Mouse (Mus musculus) limb, embryonic 13.5 days (tissue): ENCODE measurements around the gene Tlx3. TPM values are rescaled to one million over a fixed set of nuclear protein-coding genes. Genes with fewer than 3 reads are reported as not detected.
A peak's percentile ranks its signal among the peaks of the same experiment; 100 is the strongest.

ENCODE experiments used
- ATAC-seq: fragments of 200-750 bp; cut with Nextera tagmentation; 2 replicates; pipeline ENCODE4 v1.8.0; 2017; ENCODE audit warnings: low read depth, moderate number of reproducible peaks, moderate TSS enrichment; ENCODE audit not compliant: low FRiP score
- H3K27ac ChIP-seq: fragments of 300-500 bp; sonication (generic); 2 replicates; pipeline ENCODE4 v1.5.1; 2015; ENCODE audit warnings: inconsistent platforms, mild to moderate bottlenecking, moderate library complexity
- H3K27me3 ChIP-seq: fragments of 300-500 bp; sonication (generic); 2 replicates; pipeline ENCODE4 v1.6.1; 2015; ENCODE audit warnings: mild to moderate bottlenecking, inconsistent platforms
- H3K36me3 ChIP-seq: fragments of 300-500 bp; sonication (generic); 2 replicates; pipeline ENCODE4 v1.6.1; 2015; ENCODE audit warnings: inconsistent platforms, mild to moderate bottlenecking, moderate library complexity
- H3K4me1 ChIP-seq: fragments of 300-500 bp; sonication (generic); 2 replicates; pipeline ENCODE4 v1.6.1; 2015; ENCODE audit warnings: inconsistent platforms
- H3K4me2 ChIP-seq: fragments of 300-500 bp; sonication (generic); replicated peaks from 2 replicates; pipeline ENCODE4 v1.6.1; 2015; ENCODE audit warnings: inconsistent platforms, mild to moderate bottlenecking, moderate library complexity
- H3K4me3 ChIP-seq: fragments of 300-500 bp; sonication (generic); 2 replicates; pipeline ENCODE4 v1.5.1; 2015; ENCODE audit warnings: moderate library complexity, mild to moderate bottlenecking, inconsistent platforms
- H3K9ac ChIP-seq: fragments of 300-500 bp; sonication (generic); 2 replicates; pipeline ENCODE4 v1.6.1; 2015; ENCODE audit warnings: mild to moderate bottlenecking, inconsistent platforms
- H3K9me3 ChIP-seq: fragments of 300-500 bp; sonication (generic); 2 replicates; pipeline ENCODE4 v1.6.1; 2016; ENCODE audit warnings: inconsistent platforms
- WGBS: fragments of 180-500 bp; shearing (Covaris S2); methylation state at CpG from one replicate; pipeline ENCODE4 v1.1.7; 2015; 5-methylcytosine and 5-hydroxymethylcytosine counted together
- polyA plus RNA-seq: library from polyadenylated mRNA; unstranded; fragments of >200 nt; fragmentation: Nextera tagmentation; extraction: Ambion mirVana; gene quantifications from 2 replicates; pipeline ENCODE4 v1.2.1, GENCODE M21; 2015

The Tlx3 gene
- not detected in 2 replicates for polyA plus RNA-seq

- Histone ChIP-seq H3K27me3 (peaks cover 100% of the 10 kb centered on the region), H3K9me3 (no peaks in the 10 kb centered on the region), H3K4me3 (peak within 1 kb of the TSS; percentile 39), H3K4me2 (peak within 1 kb of the TSS; percentile 64), H3K36me3 (no peaks in the 10 kb centered on the region), H3K27ac (no peak within 1 kb of the TSS), H3K9ac (no peak within 1 kb of the TSS), H3K4me1 (peaks cover 43% of the 10 kb centered on the region)
- WGBS, result under 1% methylated on average over 80 of the region's 81 CpGs
- ATAC-seq, result 0 out of 2 replicates have a peak, but pooled peaks have one; percentile 13
Measured at GRCm38 (mm10) chr11:33203383-33204328, at the start of gene Tlx3. Gene Tlx3, minus strand, starts transcription at chr11:33203589.

- WGBS, result 37% methylated on average over 3 of the region's 3 CpGs
- no peak overlapping the region for H3K9ac ChIP-seq
- H3K4me2 ChIP-seq, result no peak overlapping the region
- no peaks in the 10 kb centered on the region for H3K9me3 ChIP-seq
- H3K27me3 ChIP-seq, result no peaks in the 10 kb centered on the region
- no peak for ATAC-seq
- H3K36me3 ChIP-seq, result no peaks in the 10 kb centered on the region
- no peak overlapping the region for H3K27ac ChIP-seq
- H3K4me1 ChIP-seq, result no peaks in the 10 kb centered on the region
- H3K4me3 ChIP-seq, result no peak overlapping the region
Measured at GRCm38 (mm10) chr11:33240295-33240694, 36.9 kb upstream of the Tlx3 start.

GRCm38 (mm10) chr11:33234134-33234533 lies 30.7 kb upstream of the Tlx3 start:
- Histone ChIP-seq H3K27ac (no peak overlapping the region), H3K9me3 (no peaks in the 10 kb centered on the region), H3K36me3 (no peaks in the 10 kb centered on the region), H3K4me1 (no peaks in the 10 kb centered on the region), H3K4me3 (no peak overlapping the region), H3K9ac (no peak overlapping the region), H3K27me3 (no peaks in the 10 kb centered on the region), H3K4me2 (no peak overlapping the region)
- WGBS, result 52% methylated on average over 3 of the region's 3 CpGs
- no peak for ATAC-seq

- no peaks in the 10 kb centered on the region for H3K4me1 ChIP-seq
- no peak overlapping the region for H3K9ac ChIP-seq
- ATAC-seq, result no peak
- H3K4me2 ChIP-seq, result no peak overlapping the region
- H3K9me3 ChIP-seq, result no peaks in the 10 kb centered on the region
- H3K27ac ChIP-seq, result no peak overlapping the region
- H3K27me3 ChIP-seq, result no peaks in the 10 kb centered on the region
- no peak overlapping the region for H3K4me3 ChIP-seq
- no peaks in the 10 kb centered on the region for H3K36me3 ChIP-seq
- 78% methylated on average over 5 of the region's 5 CpGs for WGBS
Measured at GRCm38 (mm10) chr11:33232056-33232455, 28.7 kb upstream of the Tlx3 start.

- Histone ChIP-seq H3K4me1 (no peaks in the 10 kb centered on the region), H3K9me3 (no peaks in the 10 kb centered on the region), H3K27ac (no peak overlapping the region), H3K36me3 (no peaks in the 10 kb centered on the region), H3K4me3 (no peak overlapping the region), H3K4me2 (no peak overlapping the region), H3K27me3 (no peaks in the 10 kb centered on the region), H3K9ac (no peak overlapping the region)
- 83% methylated on average over 2 of the region's 2 CpGs for WGBS
- no peak for ATAC-seq
Measured at GRCm38 (mm10) chr11:33228186-33228585, 24.8 kb upstream of the Tlx3 start.

- H3K9me3 ChIP-seq, result no peaks in the 10 kb centered on the region
- no peaks in the 10 kb centered on the region for H3K36me3 ChIP-seq
- H3K4me3 ChIP-seq, result no peak overlapping the region
- no peaks in the 10 kb centered on the region for H3K27me3 ChIP-seq
- H3K4me2 ChIP-seq, result no peak overlapping the region
- peaks cover 8% of the 10 kb centered on the region for H3K4me1 ChIP-seq
- H3K9ac ChIP-seq, result no peak overlapping the region
- no peak for ATAC-seq
- H3K27ac ChIP-seq, result no peak overlapping the region
- 82% methylated on average over 8 of the region's 8 CpGs for WGBS
Measured at GRCm38 (mm10) chr11:33226516-33226915, 23.1 kb upstream of the Tlx3 start.

GRCm38 (mm10) chr11:33221566-33222365 lies 18.4 kb upstream of the Tlx3 start:
- Histone ChIP-seq H3K36me3 (no peaks in the 10 kb centered on the region), H3K27me3 (no peaks in the 10 kb centered on the region), H3K4me3 (no peak overlapping the region), H3K4me1 (peaks cover 17% of the 10 kb centered on the region), H3K9me3 (no peaks in the 10 kb centered on the region), H3K9ac (no peak overlapping the region), H3K27ac (0 out of 2 replicates have a peak overlapping the region, but pooled peaks have one; percentile 6), H3K4me2 (no peak overlapping the region; the same call in 1 of the 2 replicates)
- peak; percentile 44 for ATAC-seq
- 65% methylated on average over 11 of the region's 11 CpGs for whole genome bisulfite sequencing

GRCm38 (mm10) chr11:33220763-33221162 lies 17.4 kb upstream of the Tlx3 start:
- Histone ChIP-seq H3K36me3 (no peaks in the 10 kb centered on the region), H3K4me3 (no peak overlapping the region), H3K4me2 (no peak overlapping the region), H3K4me1 (peaks cover 17% of the 10 kb centered on the region), H3K9ac (no peak overlapping the region), H3K27ac (no peak overlapping the region), H3K27me3 (no peaks in the 10 kb centered on the region), H3K9me3 (no peaks in the 10 kb centered on the region)
- ATAC-seq, result no peak
- WGBS, result 82% methylated on average over 7 of the region's 7 CpGs

- Histone ChIP-seq H3K27me3 (no peaks in the 10 kb centered on the region), H3K9me3 (no peaks in the 10 kb centered on the region), H3K27ac (no peak overlapping the region), H3K36me3 (no peaks in the 10 kb centered on the region), H3K4me3 (no peak overlapping the region), H3K9ac (no peak overlapping the region), H3K4me1 (peaks cover 17% of the 10 kb centered on the region), H3K4me2 (no peak overlapping the region)
- ATAC-seq, result no peak
- 66% methylated on average over 8 of the region's 8 CpGs for WGBS
Measured at GRCm38 (mm10) chr11:33217384-33218079, 14.1 kb upstream of the Tlx3 start.

- H3K27ac ChIP-seq, result no peak overlapping the region
- no peak for ATAC-seq
Measured at GRCm38 (mm10) chr11:33207411-33207810, 4.0 kb upstream of the Tlx3 start.

GRCm38 (mm10) chr11:33204966-33205365 lies 1.6 kb upstream of the Tlx3 start:
- no peak overlapping the region for H3K4me3 ChIP-seq
- WGBS, result 13% methylated on average over 3 of the region's 3 CpGs
- no peak overlapping the region for H3K27ac ChIP-seq
- H3K4me1 ChIP-seq, result peaks cover 43% of the 10 kb centered on the region
- no peak for ATAC-seq
- H3K36me3 ChIP-seq, result no peaks in the 10 kb centered on the region
- no peak overlapping the region for H3K4me2 ChIP-seq
- peaks cover 95% of the 10 kb centered on the region for H3K27me3 ChIP-seq
- no peaks in the 10 kb centered on the region for H3K9me3 ChIP-seq
- H3K9ac ChIP-seq, result no peak overlapping the region

More at GRCm38 (mm10) chr11:33207411-33207810, 4.0 kb upstream of the Tlx3 start:
- peaks cover 21% of the 10 kb centered on the region for H3K4me1 ChIP-seq
- no peaks in the 10 kb centered on the region for H3K36me3 ChIP-seq
- peaks cover 75% of the 10 kb centered on the region for H3K27me3 ChIP-seq
- H3K9me3 ChIP-seq, result no peaks in the 10 kb centered on the region
- WGBS, result 76% methylated on average over 2 of the region's 2 CpGs
- no peak overlapping the region for H3K4me3 ChIP-seq
- H3K9ac ChIP-seq, result no peak overlapping the region
- H3K4me2 ChIP-seq, result no peak overlapping the region
